7 mouse cellular contexts compared by ENCODE assay signal in genomic region chrX:159532427-159532810, GRCm38 (mm10). TPM values are rescaled to one million over a fixed set of nuclear protein-coding genes. Genes with fewer than 3 reads are reported as not detected.
A peak's percentile ranks its signal among the peaks of the same experiment; 100 is the strongest.
DNase-seq lines count a peak whose midpoint lies in the region; ATAC-seq and TF ChIP-seq lines count a peak whose summit lies in the region.

No protein-coding gene starts in this region.

- no peak; the same call in 1 of the 2 replicates for TF ChIP-seq POLR2A in small intestine, adult 2 months (IDR thresholded peaks at IDR 0.05; ENCODE audit: low read depth, low read length)

- TF ChIP-seq CTCF in intestine, postnatal 0 days (IDR thresholded peaks at IDR 0.05; ENCODE audit: low read depth), result peak; percentile 96
- peak; percentile 90 for TF ChIP-seq CTCF in small intestine, adult 2 months (IDR thresholded peaks at IDR 0.05; ENCODE audit: extremely low read depth, insufficient read length, insufficient replicate concordance, low read depth, low read length)

- DNase-seq in adrenal gland, postnatal 10 days, result peak; percentile 97
- DNase-seq in embryonic facial prominence, embryonic 10.5 days (ENCODE audit: low spot score), result peak; percentile 97
- peak; percentile 36 for DNase-seq in gonadal fat pad, adult 2 months (ENCODE audit: low read depth)
- DNase-seq in left cerebral cortex, postnatal 4 days, result peak; percentile 98

- 29% methylated on average over 38 of the region's 38 CpGs for WGBS in embryonic facial prominence, embryonic 10.5 days
- WGBS in intestine, postnatal 0 days, result 18% methylated on average over 37 of the region's 38 CpGs
- WGBS in midbrain, embryonic 12.5 days, result 28% methylated on average over 36 of the region's 38 CpGs
- 10% methylated on average over 35 of the region's 38 CpGs for WGBS in small intestine, adult 2 months

- H3K4me3 ChIP-seq in embryonic facial prominence, embryonic 10.5 days, result peak overlapping the region; percentile 72
- H3K4me3 ChIP-seq in intestine, postnatal 0 days (ENCODE audit: low read depth, low read length), result peak overlapping the region; percentile 54
- H3K4me3 ChIP-seq in midbrain, embryonic 12.5 days, result peak overlapping the region; percentile 66
- H3K4me3 ChIP-seq in small intestine, adult 2 months (ENCODE audit: low read depth, low read length), result peak overlapping the region; percentile 100

- H3K27ac ChIP-seq in embryonic facial prominence, embryonic 10.5 days (replicated peaks), result peak overlapping the region; percentile 89
- H3K27ac ChIP-seq in intestine, postnatal 0 days (ENCODE audit: low read depth, low read length), result 0 out of 2 replicates have a peak overlapping the region, but pooled peaks have one; percentile 46
- H3K27ac ChIP-seq in midbrain, embryonic 12.5 days (replicated peaks), result peak overlapping the region; percentile 83
- H3K27ac ChIP-seq in small intestine, adult 2 months (ENCODE audit: insufficient read depth, low read depth, low read length), result peak overlapping the region; percentile 85

- H3K9me3 ChIP-seq in embryonic facial prominence, embryonic 10.5 days, result no peaks in the 10 kb centered on the region
- H3K9me3 ChIP-seq in intestine, postnatal 0 days (ENCODE audit: control insufficient read depth), result no peaks in the 10 kb centered on the region
- no peaks in the 10 kb centered on the region for H3K9me3 ChIP-seq in midbrain, embryonic 12.5 days

- no peaks in the 10 kb centered on the region for H3K4me1 ChIP-seq in embryonic facial prominence, embryonic 10.5 days
- no peaks in the 10 kb centered on the region for H3K4me1 ChIP-seq in intestine, postnatal 0 days (replicated peaks; ENCODE audit: control insufficient read depth, insufficient read depth, low read length)
- no peaks in the 10 kb centered on the region for H3K4me1 ChIP-seq in midbrain, embryonic 12.5 days
- H3K4me1 ChIP-seq in small intestine, adult 2 months (ENCODE audit: control insufficient read depth, insufficient read depth, insufficient read length, low read length), result no peaks in the 10 kb centered on the region

- ATAC-seq in intestine, postnatal 0 days, result peak; percentile 99
- peak; percentile 98 for ATAC-seq in midbrain, embryonic 12.5 days (ENCODE audit: low FRiP score, low read depth)

- H3K36me3 ChIP-seq in embryonic facial prominence, embryonic 10.5 days (replicated peaks), result no peaks in the 10 kb centered on the region
- no peaks in the 10 kb centered on the region for H3K36me3 ChIP-seq in intestine, postnatal 0 days (ENCODE audit: control insufficient read depth, insufficient read depth)
- no peaks in the 10 kb centered on the region for H3K36me3 ChIP-seq in midbrain, embryonic 12.5 days
- no peaks in the 10 kb centered on the region for H3K36me3 ChIP-seq in small intestine, adult 2 months (ENCODE audit: control insufficient read depth, insufficient read depth, low read length)

- H3K9ac ChIP-seq in intestine, postnatal 0 days (ENCODE audit: low read depth, low read length), result peak overlapping the region; percentile 42; the same call in 1 of the 2 replicates
- peak overlapping the region; percentile 64 for H3K9ac ChIP-seq in midbrain, embryonic 12.5 days (replicated peaks)

- peaks cover 39% of the 10 kb centered on the region for H3K27me3 ChIP-seq in embryonic facial prominence, embryonic 10.5 days (replicated peaks; ENCODE audit: low read depth, poor library complexity, severe bottlenecking)
- H3K27me3 ChIP-seq in intestine, postnatal 0 days (replicated peaks; ENCODE audit: control insufficient read depth, insufficient read depth, low read length), result no peaks in the 10 kb centered on the region
- H3K27me3 ChIP-seq in midbrain, embryonic 12.5 days, result peaks cover 9% of the 10 kb centered on the region
- no peaks in the 10 kb centered on the region for H3K27me3 ChIP-seq in small intestine, adult 2 months (ENCODE audit: control insufficient read depth, insufficient read depth, low read length)

- intact Hi-C loops in left cerebral cortex, postnatal 4 days (cut with DNase I), result no loop called here

- peak overlapping the region; percentile 79 for H3K4me2 ChIP-seq in intestine, postnatal 0 days (replicated peaks; ENCODE audit: low read depth)
- peak overlapping the region; percentile 50 for H3K4me2 ChIP-seq in midbrain, embryonic 12.5 days (replicated peaks)

RNA-seq across cellular contexts. Expression of gene Bclaf3, which starts 5.9 kb away (rescaled TPM):
- 10 to 100 TPM in 1 of 2 experiments, 1 to 10 TPM in 1; 6.8 to 10.1 TPM for total RNA-seq in adrenal gland, postnatal 10 days (2021)
- 22.3 and 23.9 TPM in 2 replicates for polyA plus RNA-seq in embryonic facial prominence, embryonic 10.5 days (2016; fragmentation: Nextera tagmentation; extraction: Ambion mirVana)
- polyA plus RNA-seq in gonadal fat pad, adult 2 months (2012; rRNA removed), result 2.6 and 3.0 TPM in 2 replicates
- 5.0 and 5.1 TPM in 2 replicates for polyA plus RNA-seq in intestine, postnatal 0 days (2015; fragmentation: Nextera tagmentation; extraction: Ambion mirVana)
- total RNA-seq in left cerebral cortex, postnatal 4 days (2021), result 10 to 100 TPM; 21.6 to 30.0 TPM
- 33.5 and 35.0 TPM in 2 replicates for polyA plus RNA-seq in midbrain, embryonic 12.5 days (2016; fragmentation: Nextera tagmentation; extraction: Ambion mirVana)
- polyA plus RNA-seq in small intestine, adult 2 months (2012; rRNA removed), result 0.06 and 0.58 TPM in 2 replicates

Comparison
In these comparisons a context has a peak if more than half of its experiments do, and no peak if none do; other contexts are left out.
1. Peak in every context shown above with its lines: DNase-seq, ATAC-seq, H3K4me3 ChIP-seq and H3K27ac ChIP-seq.
2. DNase-seq: peak in every context shown above with its lines; median percentile 98 in left cerebral cortex, postnatal 4 days; 97 in adrenal gland, postnatal 10 days; 97 in embryonic facial prominence, embryonic 10.5 days; 36 in gonadal fat pad, adult 2 months.